Mouse (Mus musculus): ENCODE results near the gene Btnl1. TPM values are rescaled to one million over a fixed set of nuclear protein-coding genes. Genes with fewer than 3 reads are reported as not detected.

The Btnl1 gene
- polyA plus RNA-seq, 1 experiment: 0.56 TPM

GRCm38 (mm10) chr17:34365031-34365430 is 11.9 kb upstream of the Btnl1 start:
- DNase-seq (ENCODE audit: low read depth in 1 of 2, low spot score in 2 of 2): no peak
- H3K4me3 ChIP-seq (ENCODE audit: extremely low read depth, insufficient read depth, insufficient read length): no peak overlapping the region
- H3K36me3 ChIP-seq (ENCODE audit: control insufficient read depth, insufficient read depth, low read length): no peaks in the 10 kb centered on the region
- no peaks in the 10 kb centered on the region for H3K27me3 ChIP-seq (ENCODE audit: control insufficient read depth, insufficient read depth, low read length)
- peaks cover 6% of the 10 kb centered on the region; the same call in 1 of the 2 replicates for H3K4me1 ChIP-seq (ENCODE audit: control insufficient read depth, insufficient read depth, insufficient read length)
- no peak overlapping the region for H3K27ac ChIP-seq (ENCODE audit: insufficient read depth, low read length)
- TF ChIP-seq CTCF (IDR thresholded peaks at IDR 0.05; ENCODE audit: extremely low read depth, insufficient read depth, insufficient read length, insufficient replicate concordance) (no peak), POLR2A (IDR thresholded peaks at IDR 0.05; ENCODE audit: low read depth, low read length) (no peak)
- WGBS: 73% methylated on average over 10 of the region's 10 CpGs

GRCm38 (mm10) chr17:34370563-34370962 is 6.4 kb upstream of the Btnl1 start:
- Histone ChIP-seq H3K27me3 (ENCODE audit: control insufficient read depth, insufficient read depth, low read length) (no peaks in the 10 kb centered on the region), H3K4me1 (ENCODE audit: control insufficient read depth, insufficient read depth, insufficient read length) (no peaks in the 10 kb centered on the region), H3K4me3 (ENCODE audit: extremely low read depth, insufficient read depth, insufficient read length) (no peak overlapping the region), H3K36me3 (ENCODE audit: control insufficient read depth, insufficient read depth, low read length) (no peaks in the 10 kb centered on the region), H3K27ac (ENCODE audit: insufficient read depth, low read length) (no peak overlapping the region)
- no peak for DNase-seq (ENCODE audit: low read depth in 1 of 2, low spot score in 2 of 2)
- TF ChIP-seq CTCF (IDR thresholded peaks at IDR 0.05; ENCODE audit: extremely low read depth, insufficient read depth, insufficient read length, insufficient replicate concordance): no peak
- no peak for TF ChIP-seq POLR2A (IDR thresholded peaks at IDR 0.05; ENCODE audit: low read depth, low read length)
- WGBS: 88% methylated on average over 4 of the region's 4 CpGs

- WGBS: 67% methylated on average over 6 of the region's 6 CpGs
- no peak overlapping the region for H3K4me3 ChIP-seq (ENCODE audit: extremely low read depth, insufficient read depth, insufficient read length)
- H3K36me3 ChIP-seq (ENCODE audit: control insufficient read depth, insufficient read depth, low read length): no peaks in the 10 kb centered on the region
- no peak for DNase-seq (ENCODE audit: low read depth in 1 of 2, low spot score in 2 of 2)
- H3K27ac ChIP-seq (ENCODE audit: insufficient read depth, low read length): no peak overlapping the region
- H3K27me3 ChIP-seq (ENCODE audit: control insufficient read depth, insufficient read depth, low read length): no peaks in the 10 kb centered on the region
- TF ChIP-seq CTCF (IDR thresholded peaks at IDR 0.05; ENCODE audit: extremely low read depth, insufficient read depth, insufficient read length, insufficient replicate concordance) (no peak), POLR2A (IDR thresholded peaks at IDR 0.05; ENCODE audit: low read depth, low read length) (no peak)
- peaks cover 9% of the 10 kb centered on the region; the same call in 1 of the 2 replicates for H3K4me1 ChIP-seq (ENCODE audit: control insufficient read depth, insufficient read depth, insufficient read length)
Measured at GRCm38 (mm10) chr17:34373055-34373709, 3.8 kb upstream of the Btnl1 start.

GRCm38 (mm10) chr17:34377450-34378209 is 698 bp downstream of the Btnl1 start:
- TF ChIP-seq POLR2A (IDR thresholded peaks at IDR 0.05; ENCODE audit: low read depth, low read length) (no peak), CTCF (IDR thresholded peaks at IDR 0.05; ENCODE audit: extremely low read depth, insufficient read depth, insufficient read length, insufficient replicate concordance) (no peak)
- peak overlapping the region; percentile 65 for H3K27ac ChIP-seq (ENCODE audit: insufficient read depth, low read length)
- H3K4me1 ChIP-seq (ENCODE audit: control insufficient read depth, insufficient read depth, insufficient read length): peaks cover 11% of the 10 kb centered on the region; the same call in 1 of the 2 replicates
- 24% methylated on average over 6 of the region's 6 CpGs for WGBS
- H3K36me3 ChIP-seq (ENCODE audit: control insufficient read depth, insufficient read depth, low read length): no peaks in the 10 kb centered on the region
- no peak for DNase-seq (ENCODE audit: low read depth in 1 of 2, low spot score in 2 of 2)
- H3K27me3 ChIP-seq (ENCODE audit: control insufficient read depth, insufficient read depth, low read length): no peaks in the 10 kb centered on the region
- no peak overlapping the region for H3K4me3 ChIP-seq (ENCODE audit: extremely low read depth, insufficient read depth, insufficient read length)

- peak in 1 of 2 experiments; percentile 38 for DNase-seq (ENCODE audit: low read depth in 1 of 2, low spot score in 2 of 2)
- WGBS: 37% methylated on average over 2 of the region's 2 CpGs
- no peaks in the 10 kb centered on the region for H3K27me3 ChIP-seq (ENCODE audit: control insufficient read depth, insufficient read depth, low read length)
- peaks cover 11% of the 10 kb centered on the region; the same call in 1 of the 2 replicates for H3K4me1 ChIP-seq (ENCODE audit: control insufficient read depth, insufficient read depth, insufficient read length)
- no peak overlapping the region for H3K4me3 ChIP-seq (ENCODE audit: extremely low read depth, insufficient read depth, insufficient read length)
- no peak overlapping the region for H3K27ac ChIP-seq (ENCODE audit: insufficient read depth, low read length)
- TF ChIP-seq POLR2A (IDR thresholded peaks at IDR 0.05; ENCODE audit: low read depth, low read length) (no peak), CTCF (IDR thresholded peaks at IDR 0.05; ENCODE audit: extremely low read depth, insufficient read depth, insufficient read length, insufficient replicate concordance) (peak; percentile 36; the same call in 1 of the 2 replicates)
- H3K36me3 ChIP-seq (ENCODE audit: control insufficient read depth, insufficient read depth, low read length): no peaks in the 10 kb centered on the region
Measured at GRCm38 (mm10) chr17:34378716-34379115, 1.8 kb downstream of the Btnl1 start.

GRCm38 (mm10) chr17:34379451-34379850 is 2.5 kb downstream of the Btnl1 start:
- no peak overlapping the region for H3K4me3 ChIP-seq (ENCODE audit: extremely low read depth, insufficient read depth, insufficient read length)
- no peak for DNase-seq (ENCODE audit: low read depth in 1 of 2, low spot score in 2 of 2)
- no peak for TF ChIP-seq POLR2A (IDR thresholded peaks at IDR 0.05; ENCODE audit: low read depth, low read length)
- no peak for TF ChIP-seq CTCF (IDR thresholded peaks at IDR 0.05; ENCODE audit: extremely low read depth, insufficient read depth, insufficient read length, insufficient replicate concordance)
- WGBS: 92% methylated on average over 7 of the region's 7 CpGs
- no peaks in the 10 kb centered on the region for H3K36me3 ChIP-seq (ENCODE audit: control insufficient read depth, insufficient read depth, low read length)
- H3K27ac ChIP-seq (ENCODE audit: insufficient read depth, low read length): no peak overlapping the region
- no peaks in the 10 kb centered on the region for H3K27me3 ChIP-seq (ENCODE audit: control insufficient read depth, insufficient read depth, low read length)
- peaks cover 11% of the 10 kb centered on the region; the same call in 1 of the 2 replicates for H3K4me1 ChIP-seq (ENCODE audit: control insufficient read depth, insufficient read depth, insufficient read length)
